Mouse (Mus musculus): Measurements from ENCODE around the gene H2al1m.

DNA sequence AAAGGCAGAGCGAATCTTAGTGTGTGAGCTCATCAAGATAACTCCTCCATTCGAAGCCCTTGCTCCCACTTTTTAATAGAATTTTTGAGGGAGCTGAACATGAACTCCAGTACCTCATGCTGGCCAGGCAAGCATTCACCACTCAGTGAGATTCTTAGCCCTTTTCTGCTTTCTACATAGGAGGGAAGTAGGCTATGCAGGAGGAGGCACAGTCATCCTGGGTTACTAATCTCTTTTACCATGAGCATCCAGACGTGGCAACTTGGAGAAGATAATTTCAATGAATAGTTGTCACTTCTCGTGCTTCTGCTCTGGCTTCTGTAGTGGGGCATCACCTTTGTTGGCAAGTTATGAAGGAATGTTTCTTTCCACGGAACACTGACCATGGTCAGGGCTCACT is 26.8 kb upstream of the H2al1m start, which contains the start of gene Gm14862:
- no peak for TF ChIP-seq CTCF (IDR thresholded peaks at IDR 0.05; ENCODE audit: low read depth)
- no peak for TF ChIP-seq EP300 (IDR thresholded peaks at IDR 0.05; ENCODE audit: low read depth)

Measured in heart, postnatal 0 days (tissue).